Mouse (Mus musculus) heart, postnatal 0 days (tissue): ENCODE results near the gene Bloc1s4.

Experiments used
- CTCF ChIP-seq: IDR thresholded peaks from 2 replicates; pipeline ENCODE4 v1.5.1; 2016; ENCODE audit warnings: antibody characterized with exemption, control low read depth, low read depth
- EP300 ChIP-seq: IDR thresholded peaks from 2 replicates; pipeline ENCODE4 v1.6.1; 2016; ENCODE audit warnings: antibody characterized with exemption, low read depth

- TF ChIP-seq EP300 (no peak), CTCF (no peak)
Observed at GRCm38 (mm10) chr5:36698067-36698670, 50.3 kb downstream of the Bloc1s4 start.
